Mouse (Mus musculus) testis, adult 2 months (tissue): ENCODE measurements around the gene Mroh2a.
"Not testable (repeated sequence)": the region's sequence is repeated elsewhere in the genome, so short reads cannot be mapped to it uniquely, and the experiment has no call there.

ENCODE experiments used
- CTCF ChIP-seq: fragments of 200-500 bp; IDR thresholded peaks from 2 replicates; pipeline ENCODE4 v1.5.1; 2012; ENCODE audit warnings: low read depth, mild to moderate bottlenecking, inconsistent platforms, low read length, moderate library complexity; ENCODE audit not compliant: control insufficient read depth, insufficient read depth, insufficient replicate concordance
- POLR2A ChIP-seq: fragments of 200-500 bp; IDR thresholded peaks from 2 replicates; pipeline ENCODE4 v1.6.1; 2012; ENCODE audit warnings: low read depth, mild to moderate bottlenecking, inconsistent platforms, low read length, moderate library complexity; ENCODE audit not compliant: control insufficient read depth

GRCm38 (mm10) chr1:88225301-88225700, 1.5 kb upstream of the Mroh2a start:
- TF ChIP-seq CTCF, POLR2A: not testable (repeated sequence)
